Mouse (Mus musculus) CH12.LX (cell line): Measurements from ENCODE around the gene Dapl1.

Experiments used
- HCFC1 ChIP-seq: IDR thresholded peaks from 2 replicates; pipeline ENCODE4 v1.6.1; 2012; ENCODE audit warnings: low read depth, mild to moderate bottlenecking, inconsistent platforms, low read length, improper control_type of control experiment
- MEF2A ChIP-seq: IDR thresholded peaks from 2 replicates; pipeline ENCODE4 v1.6.1; 2014; ENCODE audit warnings: low read depth, mild to moderate bottlenecking, inconsistent platforms, low read length, improper control_type of control experiment, borderline replicate concordance
- MYC ChIP-seq: IDR thresholded peaks from 2 replicates; pipeline ENCODE4 v1.6.1; 2011; ENCODE audit warnings: low read depth, mild to moderate bottlenecking, improper control_type of control experiment, low read length
- POLR2A ChIP-seq: IDR thresholded peaks from 2 replicates; pipeline ENCODE4 v1.6.1; 2011; ENCODE audit warnings: low read depth, mild to moderate bottlenecking, improper control_type of control experiment, low read length

DNA sequence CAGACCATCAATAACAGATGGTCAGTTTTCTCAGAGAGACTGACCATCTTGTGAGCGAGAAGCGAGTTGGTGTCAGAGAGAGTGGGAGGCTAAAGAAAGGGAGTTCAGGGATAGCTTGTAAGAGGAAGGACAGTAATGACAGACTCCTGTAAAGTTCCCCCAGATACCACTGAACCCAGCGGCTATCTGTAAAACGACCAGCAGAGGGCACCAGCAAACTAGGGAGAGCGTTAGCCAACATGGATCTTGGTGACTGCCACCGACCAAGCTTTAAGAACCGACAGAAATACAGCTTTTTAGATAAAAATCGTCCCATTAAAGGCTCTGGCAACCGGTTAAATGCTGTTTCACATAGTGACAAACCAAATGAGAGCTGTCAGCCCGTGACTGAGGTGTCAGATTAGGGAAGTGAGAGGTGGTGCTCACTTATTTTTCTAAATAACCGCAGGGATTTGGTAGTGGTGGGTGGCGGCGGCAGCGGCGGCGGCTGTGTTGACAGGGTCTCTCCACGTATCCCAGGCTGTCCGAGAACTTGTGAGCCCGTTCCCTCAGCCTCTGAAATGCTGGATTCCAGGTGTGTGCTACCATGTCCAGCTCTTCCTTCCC, 37.7 kb downstream of the Dapl1 start:
- TF ChIP-seq HCFC1 (no peak), POLR2A (no peak), MEF2A (no peak), MYC (no peak)
